Comparison of ENCODE assay signal across 20 mouse cellular contexts in the genomic region with DNA sequence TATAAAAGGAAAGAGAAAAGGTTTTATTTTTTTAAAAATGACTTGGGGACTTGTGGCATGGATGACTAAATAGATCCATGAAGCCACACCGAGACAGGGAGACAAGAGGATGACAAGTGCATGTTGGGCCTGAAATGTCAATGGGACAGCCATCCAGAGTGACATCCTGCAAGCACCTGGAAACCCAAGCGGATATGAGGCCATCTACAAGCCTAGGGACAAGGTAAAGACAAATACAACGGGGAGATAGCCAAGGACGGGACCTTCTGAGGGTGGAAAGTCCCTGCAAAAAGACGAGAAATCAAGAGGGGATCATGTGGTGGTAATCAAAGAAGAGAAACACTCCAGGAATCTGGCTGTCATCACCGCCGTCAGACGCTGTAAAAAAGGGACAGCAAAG. TPM values are rescaled to one million over a fixed set of nuclear protein-coding genes. Genes with fewer than 3 reads are reported as not detected.
DNase-seq lines count a peak whose midpoint lies in the region; ATAC-seq and TF ChIP-seq lines count a peak whose summit lies in the region.
"Had no signal": no experiment of that assay in that cellular context is flagged by ENCODE, and none has a peak within 500 bp of the region (broad histone marks: within the 10 kb centered on the region; RNA-seq: fewer than 3 reads in every experiment).

No protein-coding gene starts in this region.

- WGBS in heart, embryonic 14.5 days = 21% methylated on average over 8 of the region's 8 CpGs
- 50% methylated on average over 8 of the region's 8 CpGs for WGBS in limb, embryonic 15.5 days
- WGBS in limb, embryonic 10.5 days = 75% methylated on average over 8 of the region's 8 CpGs

- H3K9ac ChIP-seq in heart, embryonic 14.5 days (ENCODE audit: low read length) = peak overlapping the region; percentile 41; the same call in 1 of the 2 replicates
- H3K9ac ChIP-seq in limb, embryonic 15.5 days = no peak overlapping the region
- H3K9ac ChIP-seq: embryonic facial prominence, embryonic 12.5 days; hindbrain, embryonic 14.5 days had no signal

- no peak for DNase-seq in heart, postnatal 4 days
- no peak for DNase-seq in limb, embryonic 10.5 days (ENCODE audit: low spot score)
- peak; percentile 59 for DNase-seq in induced T-regulatory cell, adult 2 months (ENCODE audit: low read depth)
- no peak for DNase-seq in thymus, postnatal 10 days (ENCODE audit: low spot score in 2 of 2)
- DNase-seq: adrenal gland, adult 2 months; cerebellum, adult 18-20 months; gastrocnemius, postnatal 14 days; kidney, postnatal 36 days; lung, adult 18-20 months; lung, postnatal 36 days; right cerebral cortex, postnatal 25 days; thymus, postnatal 4 days had no signal

- H3K36me3 ChIP-seq in heart, embryonic 14.5 days (ENCODE audit: control insufficient read depth, insufficient read depth, low read length) = no peaks in the 10 kb centered on the region
- H3K36me3 ChIP-seq in limb, embryonic 15.5 days = no peaks in the 10 kb centered on the region
- H3K36me3 ChIP-seq in limb, embryonic 10.5 days = no peaks in the 10 kb centered on the region
- H3K36me3 ChIP-seq: embryonic facial prominence, embryonic 12.5 days had no signal

- H3K4me2 ChIP-seq in heart, embryonic 14.5 days (ENCODE audit: low read length) = no peak overlapping the region
- H3K4me2 ChIP-seq in limb, embryonic 15.5 days = no peak overlapping the region
- H3K4me2 ChIP-seq: embryonic facial prominence, embryonic 12.5 days; hindbrain, embryonic 14.5 days; midbrain, embryonic 11.5 days had no signal

- H3K27me3 ChIP-seq in heart, embryonic 14.5 days (ENCODE audit: control insufficient read depth, insufficient read depth, low read length) = no peaks in the 10 kb centered on the region
- H3K27me3 ChIP-seq in limb, embryonic 15.5 days = no peaks in the 10 kb centered on the region
- no peaks in the 10 kb centered on the region for H3K27me3 ChIP-seq in limb, embryonic 10.5 days (ENCODE audit: low read depth, poor library complexity, severe bottlenecking)
- H3K27me3 ChIP-seq: embryonic facial prominence, embryonic 12.5 days had no signal

- no peak overlapping the region for H3K4me3 ChIP-seq in heart, embryonic 14.5 days (ENCODE audit: control insufficient read depth in 1 of 2, insufficient read depth in 1 of 2, low read depth in 1 of 2, low read length in 2 of 2)
- no peak overlapping the region for H3K4me3 ChIP-seq in limb, embryonic 15.5 days
- no peak overlapping the region for H3K4me3 ChIP-seq in limb, embryonic 10.5 days
- H3K4me3 ChIP-seq in bone marrow macrophage, adult 2 months (ENCODE audit: insufficient read depth, low read length) = no peak overlapping the region
- H3K4me3 ChIP-seq: embryonic facial prominence, embryonic 12.5 days had no signal

- no peak for TF ChIP-seq CTCF in bone marrow macrophage, adult 2 months (IDR thresholded peaks at IDR 0.05; ENCODE audit: low read depth, low read length)

- peaks cover 35 to 57% of the 10 kb centered on the region in 2 experiments for H3K4me1 ChIP-seq in heart, embryonic 14.5 days (ENCODE audit: control insufficient read depth in 2 of 2, insufficient read depth in 2 of 2, low read length in 2 of 2)
- peaks cover 23% of the 10 kb centered on the region for H3K4me1 ChIP-seq in limb, embryonic 15.5 days
- H3K4me1 ChIP-seq in limb, embryonic 10.5 days = peaks cover 14% of the 10 kb centered on the region
- H3K4me1 ChIP-seq in bone marrow macrophage, adult 2 months (ENCODE audit: control insufficient read depth, insufficient read depth, low read length) = peaks cover 78% of the 10 kb centered on the region

- peak overlapping the region in 1 of 2 experiments; percentile 56; a peak in 2 of 4 replicates for H3K27ac ChIP-seq in heart, embryonic 14.5 days (replicated peaks in 1 of 2; ENCODE audit: control insufficient read depth in 1 of 2, insufficient read depth in 1 of 2, low read depth in 2 of 2, low read length in 2 of 2)
- peak overlapping the region; percentile 0 for H3K27ac ChIP-seq in limb, embryonic 15.5 days
- no peak overlapping the region for H3K27ac ChIP-seq in limb, embryonic 10.5 days
- H3K27ac ChIP-seq in bone marrow macrophage, adult 2 months (ENCODE audit: insufficient read depth, low read depth, low read length) = peak overlapping the region; percentile 99
- H3K27ac ChIP-seq: embryonic facial prominence, embryonic 12.5 days; hindbrain, embryonic 14.5 days had no signal

- ATAC-seq in heart, embryonic 14.5 days (ENCODE audit: insufficient number of reproducible peaks, insufficient read depth, low FRiP score, low read depth) = no peak
- ATAC-seq in limb, embryonic 15.5 days (ENCODE audit: insufficient number of reproducible peaks, low FRiP score, low TSS enrichment, low read depth) = no peak
- ATAC-seq: CD4-positive, CD25-positive, alpha-beta regulatory T cell, adult 4 months; intestine, postnatal 0 days had no signal

- H3K9me3 ChIP-seq in heart, embryonic 14.5 days (ENCODE audit: control insufficient read depth, low read length) = no peaks in the 10 kb centered on the region
- no peaks in the 10 kb centered on the region for H3K9me3 ChIP-seq in limb, embryonic 15.5 days
- no peaks in the 10 kb centered on the region for H3K9me3 ChIP-seq in limb, embryonic 10.5 days (replicated peaks)
- H3K9me3 ChIP-seq: embryonic facial prominence, embryonic 12.5 days had no signal

- no peak for TF ChIP-seq POLR2A in bone marrow macrophage, adult 2 months (IDR thresholded peaks at IDR 0.05; ENCODE audit: borderline replicate concordance, low read depth, low read length)

RNA-seq across cellular contexts. Expression of gene Iqgap1, which starts 48.6 kb away (rescaled TPM):
- polyA plus RNA-seq in heart, embryonic 14.5 days (2014; fragmentation: Nextera tagmentation; extraction: Ambion mirVana) = 39.4 and 40.0 TPM in 2 replicates
- 10 to 100 TPM; 77.6 to 84.1 TPM for total RNA-seq in heart, postnatal 4 days (2021)
- polyA plus RNA-seq in limb, embryonic 15.5 days (2015; fragmentation: Nextera tagmentation; extraction: Ambion mirVana) = 98.9 and 103 TPM in 2 replicates
- 21.8 and 25.4 TPM in 2 replicates for polyA plus RNA-seq in limb, embryonic 10.5 days (2016; fragmentation: Nextera tagmentation; extraction: Ambion mirVana)
- 243 and 284 TPM in 2 replicates for polyA plus RNA-seq in bone marrow macrophage, adult 2 months (2012; ENCODE audit: insufficient read depth, insufficient read length, missing spikeins)
